Mouse (Mus musculus): Measurements from ENCODE around the gene S1pr1. TPM values are rescaled to one million over a fixed set of nuclear protein-coding genes. Genes with fewer than 3 reads are reported as not detected.

Gene S1pr1
- polyA plus RNA-seq, 1 experiment from 2014 or later, result 11.3 TPM

Other genes starting within 250 kb of the S1pr1 start
- 32.9 and 34.3 TPM in 2 replicates for gene Dph5, start 172.8 kb upstream of the S1pr1 start, polyA plus RNA-seq (2014; fragmentation: Nextera tagmentation; extraction: Ambion mirVana)

Measured in intestine, embryonic 14.5 days (tissue).